Mouse (Mus musculus) hematopoietic stem cell, adult 5-6 weeks (primary cell): ENCODE measurements at regions not wholly inside any gene's neighbourhood (a gene's known extent, or its start where the extent isn't known, plus 50 kb on each side); places are given as distances from the start of the nearest gene placed in this dataset.
"Not testable (repeated sequence)": the region's sequence is repeated elsewhere in the genome, so short reads cannot be mapped to it uniquely, and the experiment has no call there.

Experiments used
- ATAC-seq, 2 experiments: fragments of 125-278 bp in 1 of 2; replicated peaks in 1 of 2; 2 replicates each; pipeline ENCODE4 v1.8.0; 2016 to 2017; ENCODE audit warnings: inconsistent platforms in 2 of 2, mild to moderate bottlenecking in 2 of 2, moderate number of reproducible peaks in 2 of 2, low read depth in 1 of 2, moderate TSS enrichment in 1 of 2; ENCODE audit not compliant: low FRiP score in 2 of 2, poor library complexity in 2 of 2, severe bottlenecking in 2 of 2, insufficient read depth in 1 of 2, low TSS enrichment in 1 of 2

- ATAC-seq: no peak
These were observed 759.3 kb upstream of the Gm38303 start for GRCm38 (mm10) chr3:11094804-11095203.

DNA sequence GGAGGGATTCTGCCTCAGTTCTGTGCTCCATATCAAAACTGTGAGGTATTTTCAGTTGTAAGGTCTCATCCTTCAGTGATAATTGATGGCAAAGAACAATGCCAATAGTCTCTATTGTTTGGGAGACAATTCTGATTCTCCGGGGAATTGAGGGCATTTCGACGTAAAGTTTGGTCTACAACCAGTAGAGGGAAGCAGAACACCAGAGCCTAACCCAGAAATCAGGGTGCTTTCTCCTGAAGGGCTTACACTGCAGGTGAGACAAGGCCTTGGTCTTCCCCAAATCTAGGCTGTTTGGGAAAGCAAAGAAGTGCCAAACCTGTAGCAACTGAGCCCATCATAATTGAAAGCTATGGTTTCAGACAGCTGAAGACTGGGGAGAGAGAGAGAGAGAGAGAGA lies 758.7 kb upstream of the Gm38303 start:
- ATAC-seq: no peak

- no peak for ATAC-seq
These were observed 747.8 kb upstream of the Gm38303 start for GRCm38 (mm10) chr3:11083291-11083690.

DNA sequence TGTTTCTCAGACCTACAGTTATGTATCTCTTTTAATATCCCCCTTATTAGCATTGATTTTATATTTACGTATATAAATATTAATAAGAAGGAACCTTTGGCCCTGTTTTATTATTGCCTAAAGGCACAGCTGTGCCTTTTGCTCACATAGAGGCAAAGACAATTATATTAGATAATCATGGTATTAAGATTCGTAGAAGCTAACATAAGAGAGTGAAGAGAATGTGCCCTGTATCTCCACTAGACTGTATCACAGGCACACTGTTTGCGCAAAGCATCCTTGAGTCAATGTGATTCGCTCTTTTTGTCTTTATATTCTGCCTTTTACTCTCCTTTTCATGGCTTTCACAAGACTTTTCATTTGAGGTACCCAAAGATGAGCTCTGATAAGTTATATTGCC lies 738.5 kb upstream of the Gm38303 start:
- ATAC-seq: no peak

DNA sequence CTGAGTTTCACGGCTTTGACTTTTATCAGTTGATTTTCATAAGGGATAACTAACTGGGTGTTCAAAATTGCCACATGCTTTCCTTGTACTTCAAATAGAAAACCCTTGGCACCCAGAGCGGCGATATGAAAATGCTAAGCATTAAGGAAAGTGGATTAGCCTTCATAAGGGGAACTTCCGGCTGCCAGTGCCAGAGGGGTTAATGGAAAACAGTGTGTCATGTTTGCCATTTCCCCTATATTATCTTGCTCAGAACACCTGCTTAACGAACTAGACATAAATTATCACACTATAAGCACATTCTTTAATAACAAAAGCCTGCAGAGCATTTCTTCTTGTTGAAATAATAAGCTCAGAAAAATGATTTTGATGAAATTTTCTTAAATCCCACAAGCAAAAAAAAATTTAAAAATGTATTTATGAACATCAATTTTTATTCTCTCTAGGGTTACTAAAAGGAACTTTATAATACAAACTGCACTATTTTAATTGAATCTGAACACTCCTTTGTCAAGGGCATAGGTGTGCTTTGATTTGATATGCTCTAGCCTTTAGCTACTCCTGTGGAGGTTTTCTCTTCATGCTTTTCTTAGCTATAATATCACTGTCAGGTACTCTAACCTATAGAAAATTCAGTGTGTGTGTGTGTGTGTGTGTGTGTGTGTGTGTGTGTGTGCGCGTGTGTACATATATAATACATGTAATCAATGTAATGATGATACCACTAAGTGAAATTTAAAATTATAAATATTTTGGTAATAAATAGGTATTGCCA lies 699.7 kb upstream of the Gm38303 start:
- ATAC-seq: peak; percentile 93 to 96

- no peak for ATAC-seq
These were observed 694.5 kb upstream of the Gm38303 start for GRCm38 (mm10) chr3:11029991-11030390.

GRCm38 (mm10) chr3:11024422-11024821 lies 688.9 kb upstream of the Gm38303 start:
- no peak for ATAC-seq

- ATAC-seq: no peak
These were observed 684.6 kb upstream of the Gm38303 start for GRCm38 (mm10) chr3:11020048-11020447.

DNA sequence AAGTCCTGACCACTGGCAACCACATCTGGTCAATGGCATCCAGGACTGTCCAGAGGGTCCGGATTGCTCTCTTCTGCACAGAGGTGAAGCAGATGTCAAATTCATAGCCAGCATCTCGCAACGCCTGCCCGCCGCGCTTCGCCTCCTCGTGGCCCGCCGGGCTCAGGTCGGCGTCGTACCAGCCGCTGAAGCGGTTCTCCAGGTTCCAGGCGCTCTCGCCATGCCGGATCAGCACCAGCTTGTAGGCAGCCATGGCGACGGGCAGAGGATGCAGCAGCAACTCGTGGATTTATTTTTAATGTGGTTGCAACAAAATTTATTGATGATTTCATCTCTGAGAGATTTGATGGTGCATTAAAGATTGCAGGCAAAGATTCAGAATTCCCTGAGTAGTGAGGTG lies 679.4 kb upstream of the Gm38303 start:
- ATAC-seq: not testable (repeated sequence)

DNA sequence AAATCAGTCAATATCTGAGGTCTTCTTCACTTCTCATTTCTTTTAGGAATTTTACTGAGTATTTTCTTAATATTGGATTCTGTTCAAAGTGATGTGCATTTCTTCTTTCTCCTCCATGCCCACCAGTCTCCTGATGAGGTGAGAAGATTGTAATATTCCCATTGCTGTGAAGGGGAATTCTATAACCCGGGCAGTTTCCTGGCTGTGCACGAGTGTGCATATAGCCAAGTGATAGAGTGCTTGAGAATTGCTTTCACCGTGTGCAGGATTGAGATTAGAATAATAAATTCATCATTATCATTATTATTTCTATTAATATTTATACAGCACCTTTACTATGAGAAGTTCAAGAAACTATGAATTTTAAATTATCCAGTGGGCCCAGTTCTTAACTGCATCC lies 671.9 kb upstream of the Gm38303 start:
- ATAC-seq: no peak

DNA sequence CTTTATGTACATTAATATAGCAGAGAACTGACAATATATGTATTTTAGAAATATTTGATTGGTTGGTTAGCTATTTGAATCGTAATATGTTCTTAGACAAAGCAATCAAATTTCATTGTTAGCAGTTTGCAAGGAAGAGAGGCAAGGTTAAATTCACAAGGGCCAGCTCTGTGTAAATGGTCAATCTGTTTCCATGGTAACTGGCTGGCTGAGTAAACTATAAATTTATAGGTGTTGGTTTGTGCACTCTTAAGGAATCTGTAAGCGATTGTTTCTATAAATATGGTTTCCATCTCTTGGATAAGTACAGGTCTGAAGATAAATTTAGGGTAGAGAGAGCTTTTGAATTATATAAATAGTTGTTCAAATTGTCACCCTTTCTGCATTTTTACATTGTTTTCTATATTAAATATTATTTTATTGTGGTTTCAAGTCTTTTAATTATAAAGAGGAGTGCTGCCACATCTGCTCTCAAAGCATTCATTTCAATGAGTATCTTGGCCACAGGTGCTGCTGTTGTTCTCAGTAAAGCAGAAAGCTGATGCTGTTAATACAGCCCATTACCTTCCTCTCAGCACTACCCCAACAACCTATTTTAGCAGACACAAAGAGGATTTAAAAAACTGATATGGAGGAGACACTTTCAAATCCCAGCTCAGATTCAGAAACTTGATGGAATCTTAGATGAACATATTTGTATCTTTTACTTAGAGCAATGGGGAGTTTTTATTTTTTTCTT lies 671.2 kb upstream of the Gm38303 start:
- ATAC-seq: no peak

GRCm38 (mm10) chr3:10978968-10979367 lies 643.5 kb upstream of the Gm38303 start:
- ATAC-seq: no peak

GRCm38 (mm10) chr3:10974429-10974828 lies 638.9 kb upstream of the Gm38303 start:
- ATAC-seq: no peak

DNA sequence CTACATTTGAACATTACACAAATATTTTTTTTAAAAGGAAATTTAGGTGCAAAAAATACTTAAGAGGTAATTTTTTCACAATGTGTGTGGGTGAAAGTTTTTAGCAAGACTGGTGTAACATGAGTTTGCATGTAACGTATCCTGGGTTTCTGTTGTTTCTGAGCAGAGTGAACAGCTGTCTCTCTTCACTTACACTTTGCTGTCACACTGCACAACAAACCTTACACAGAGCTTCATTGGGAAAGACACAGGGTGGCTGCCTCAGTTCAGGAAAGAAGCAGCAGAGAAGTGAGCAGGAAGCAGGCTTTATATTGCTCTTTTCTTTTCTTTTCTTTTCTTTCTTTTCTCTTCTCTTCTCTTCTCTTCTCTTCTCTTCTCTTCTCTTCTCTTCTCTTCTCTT lies 617.1 kb upstream of the Gm38303 start:
- no peak for ATAC-seq

DNA sequence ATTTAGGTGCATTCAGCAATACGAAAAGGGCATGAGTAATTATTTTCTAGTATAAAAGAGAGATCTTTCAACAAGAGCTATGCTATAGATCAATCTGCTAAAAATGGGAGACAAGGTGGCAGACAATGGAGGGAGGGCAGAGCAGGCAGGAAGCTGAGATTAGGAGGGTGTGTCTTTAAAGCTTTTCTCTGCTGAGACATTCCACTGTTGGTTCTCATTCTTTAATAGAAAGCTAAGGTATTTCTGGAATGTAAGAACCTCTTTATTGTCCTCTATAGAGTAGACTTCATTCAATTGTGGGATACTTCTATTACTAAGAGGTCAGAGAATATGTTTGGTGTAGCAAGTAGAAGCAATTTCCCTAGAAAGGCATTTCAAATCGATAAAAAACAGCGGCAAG lies 581.6 kb upstream of the Gm38303 start:
- no peak for ATAC-seq

GRCm38 (mm10) chr3:10891981-10892380 lies 556.5 kb upstream of the Gm38303 start:
- no peak for ATAC-seq
